22 mouse cellular contexts compared by ENCODE assay signal in the genomic region with DNA sequence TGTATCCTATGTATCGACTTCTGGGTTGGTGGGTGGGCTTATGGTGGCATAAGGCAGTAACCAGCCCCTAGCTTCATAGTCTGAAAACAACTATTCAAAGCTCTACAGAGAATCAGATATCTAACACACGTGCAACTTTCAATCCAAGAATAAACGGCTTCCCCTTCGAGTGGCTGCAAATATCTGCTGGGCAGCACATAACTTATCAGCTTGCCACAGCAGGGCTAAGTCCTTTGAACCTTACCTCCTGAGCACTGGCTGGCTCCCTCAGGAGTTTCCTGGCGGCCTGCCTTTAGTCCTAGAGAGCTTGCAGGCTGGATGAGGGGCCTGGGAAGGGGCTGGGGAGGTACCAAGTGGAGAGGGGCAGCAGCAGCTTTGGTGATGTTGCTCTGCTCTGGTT. TPM values are rescaled to one million over a fixed set of nuclear protein-coding genes. Genes with fewer than 3 reads are reported as not detected.
A peak's percentile ranks its signal among the peaks of the same experiment; 100 is the strongest.
DNase-seq lines count a peak whose midpoint lies in the region; ATAC-seq and TF ChIP-seq lines count a peak whose summit lies in the region.
"Had no signal": no experiment of that assay in that cellular context is flagged by ENCODE, and none has a peak within 500 bp of the region (broad histone marks: within the 10 kb centered on the region; RNA-seq: fewer than 3 reads in every experiment).

No protein-coding gene starts in this region.

- no peaks in the 10 kb centered on the region for H3K9me3 ChIP-seq in embryonic facial prominence, embryonic 13.5 days
- no peaks in the 10 kb centered on the region for H3K9me3 ChIP-seq in embryonic facial prominence, embryonic 10.5 days
- H3K9me3 ChIP-seq in hindbrain, embryonic 13.5 days: no peaks in the 10 kb centered on the region
- no peaks in the 10 kb centered on the region for H3K9me3 ChIP-seq in hindbrain, embryonic 12.5 days (replicated peaks)
- no peaks in the 10 kb centered on the region for H3K9me3 ChIP-seq in heart, postnatal 0 days (replicated peaks; ENCODE audit: control insufficient read depth, low read length)
- H3K9me3 ChIP-seq: forebrain, embryonic 12.5 days; G1E; hindbrain, embryonic 10.5 days; limb, embryonic 13.5 days; lung, embryonic 15.5 days had no signal

- no peak for DNase-seq in embryonic facial prominence, embryonic 10.5 days (ENCODE audit: low spot score)
- DNase-seq in heart, postnatal 0 days (ENCODE audit: low spot score): peak; percentile 23
- DNase-seq in adipocyte (ENCODE audit: low spot score): no peak
- no peak for DNase-seq in embryo, embryonic 10 days (ENCODE audit: low spot score)
- DNase-seq: adrenal gland, adult 8-10 months; cerebellum, adult 18-20 months; gastrocnemius, postnatal 10 days; kidney, postnatal 4 days; right cerebral cortex, adult 18-20 months; thymus, adult 2 months had no signal

- no peak overlapping the region for H3K4me3 ChIP-seq in embryonic facial prominence, embryonic 13.5 days
- H3K4me3 ChIP-seq in embryonic facial prominence, embryonic 10.5 days: no peak overlapping the region
- no peak overlapping the region for H3K4me3 ChIP-seq in hindbrain, embryonic 13.5 days
- no peak overlapping the region for H3K4me3 ChIP-seq in hindbrain, embryonic 12.5 days
- H3K4me3 ChIP-seq in heart, postnatal 0 days (ENCODE audit: low read depth, low read length): no peak overlapping the region
- H3K4me3 ChIP-seq: forebrain, embryonic 12.5 days; hindbrain, embryonic 10.5 days; limb, embryonic 13.5 days; lung, embryonic 15.5 days had no signal

- peaks cover 71% of the 10 kb centered on the region for H3K36me3 ChIP-seq in embryonic facial prominence, embryonic 13.5 days
- H3K36me3 ChIP-seq in embryonic facial prominence, embryonic 10.5 days (replicated peaks): peaks cover 98% of the 10 kb centered on the region
- H3K36me3 ChIP-seq in hindbrain, embryonic 13.5 days: peaks cover 49% of the 10 kb centered on the region
- H3K36me3 ChIP-seq in hindbrain, embryonic 12.5 days: peaks cover 47% of the 10 kb centered on the region
- peaks cover 56% of the 10 kb centered on the region for H3K36me3 ChIP-seq in heart, postnatal 0 days (replicated peaks; ENCODE audit: control insufficient read depth, insufficient read depth, low read length)

- H3K9ac ChIP-seq in embryonic facial prominence, embryonic 13.5 days: 0 out of 2 replicates have a peak overlapping the region, but pooled peaks have one; percentile 22
- 0 out of 2 replicates have a peak overlapping the region, but pooled peaks have one; percentile 13 for H3K9ac ChIP-seq in hindbrain, embryonic 13.5 days
- no peak overlapping the region for H3K9ac ChIP-seq in hindbrain, embryonic 12.5 days
- no peak overlapping the region for H3K9ac ChIP-seq in heart, postnatal 0 days (replicated peaks; ENCODE audit: low read depth, low read length)
- H3K9ac ChIP-seq: forebrain, embryonic 12.5 days; limb, embryonic 13.5 days; lung, embryonic 15.5 days had no signal

- no peak for TF ChIP-seq EP300 in heart, postnatal 0 days (IDR thresholded peaks at IDR 0.05; ENCODE audit: low read depth)

- H3K27ac ChIP-seq in embryonic facial prominence, embryonic 13.5 days: no peak overlapping the region
- H3K27ac ChIP-seq in embryonic facial prominence, embryonic 10.5 days (replicated peaks): no peak overlapping the region
- H3K27ac ChIP-seq in hindbrain, embryonic 13.5 days: no peak overlapping the region
- no peak overlapping the region for H3K27ac ChIP-seq in hindbrain, embryonic 12.5 days
- H3K27ac ChIP-seq in heart, postnatal 0 days (ENCODE audit: low read depth): peak overlapping the region; percentile 59; the same call in 1 of the 2 replicates
- H3K27ac ChIP-seq: forebrain, embryonic 12.5 days; hindbrain, embryonic 10.5 days; limb, embryonic 13.5 days; lung, embryonic 15.5 days had no signal

- no peaks in the 10 kb centered on the region for H3K27me3 ChIP-seq in embryonic facial prominence, embryonic 13.5 days
- no peaks in the 10 kb centered on the region for H3K27me3 ChIP-seq in embryonic facial prominence, embryonic 10.5 days (replicated peaks; ENCODE audit: low read depth, poor library complexity, severe bottlenecking)
- no peaks in the 10 kb centered on the region for H3K27me3 ChIP-seq in hindbrain, embryonic 13.5 days
- no peaks in the 10 kb centered on the region for H3K27me3 ChIP-seq in hindbrain, embryonic 12.5 days
- H3K27me3 ChIP-seq in heart, postnatal 0 days (ENCODE audit: control insufficient read depth, insufficient read depth, low read length): no peaks in the 10 kb centered on the region
- H3K27me3 ChIP-seq: forebrain, embryonic 12.5 days; limb, embryonic 13.5 days; lung, embryonic 15.5 days had no signal

- ATAC-seq in embryonic facial prominence, embryonic 13.5 days (ENCODE audit: insufficient number of reproducible peaks, insufficient read depth, low FRiP score, low TSS enrichment, low read depth): no peak
- no peak for ATAC-seq in hindbrain, embryonic 13.5 days (ENCODE audit: low FRiP score)
- no peak for ATAC-seq in hindbrain, embryonic 12.5 days (ENCODE audit: low FRiP score)
- ATAC-seq in heart, postnatal 0 days (ENCODE audit: insufficient read depth, low read depth): peak; percentile 45
- peak; percentile 63; the same call in 1 of the 2 replicates for ATAC-seq in megakaryocyte-erythroid progenitor cell, adult 5-6 weeks (replicated peaks; ENCODE audit: low FRiP score, low TSS enrichment, poor library complexity, severe bottlenecking)
- ATAC-seq: CD4-positive, CD25-positive, alpha-beta regulatory T cell, adult 4 months; inflammation-experienced regulatory T-cells, adult 6 months; midbrain, embryonic 16.5 days had no signal

- WGBS in embryonic facial prominence, embryonic 13.5 days: 87% methylated on average over 5 of the region's 5 CpGs
- WGBS in embryonic facial prominence, embryonic 10.5 days: 85% methylated on average over 5 of the region's 5 CpGs
- 92% methylated on average over 5 of the region's 5 CpGs for WGBS in hindbrain, embryonic 13.5 days
- WGBS in hindbrain, embryonic 12.5 days: 85% methylated on average over 5 of the region's 5 CpGs
- 36% methylated on average over 5 of the region's 5 CpGs for WGBS in heart, postnatal 0 days

- no peak for TF ChIP-seq CTCF in heart, postnatal 0 days (IDR thresholded peaks at IDR 0.05; ENCODE audit: low read depth)

- no peak overlapping the region for H3K4me2 ChIP-seq in embryonic facial prominence, embryonic 13.5 days
- H3K4me2 ChIP-seq in hindbrain, embryonic 13.5 days: no peak overlapping the region
- no peak overlapping the region for H3K4me2 ChIP-seq in hindbrain, embryonic 12.5 days (replicated peaks)
- H3K4me2 ChIP-seq in heart, postnatal 0 days (ENCODE audit: low read depth, low read length): no peak overlapping the region
- H3K4me2 ChIP-seq: forebrain, embryonic 12.5 days; limb, embryonic 13.5 days; lung, embryonic 15.5 days had no signal

- H3K4me1 ChIP-seq in embryonic facial prominence, embryonic 13.5 days: no peaks in the 10 kb centered on the region
- no peaks in the 10 kb centered on the region for H3K4me1 ChIP-seq in embryonic facial prominence, embryonic 10.5 days
- H3K4me1 ChIP-seq in hindbrain, embryonic 13.5 days (replicated peaks): no peaks in the 10 kb centered on the region
- H3K4me1 ChIP-seq in hindbrain, embryonic 12.5 days: no peaks in the 10 kb centered on the region
- H3K4me1 ChIP-seq in heart, postnatal 0 days (ENCODE audit: control insufficient read depth, insufficient read depth): peaks cover 10% of the 10 kb centered on the region; the same call in 1 of the 2 replicates
- H3K4me1 ChIP-seq: forebrain, embryonic 12.5 days; hindbrain, embryonic 10.5 days; limb, embryonic 13.5 days; lung, embryonic 15.5 days had no signal

RNA-seq across cellular contexts. Expression of gene Ttf2, which starts 8.5 kb away (rescaled TPM):
- polyA plus RNA-seq in embryonic facial prominence, embryonic 13.5 days (2015; fragmentation: Nextera tagmentation; extraction: Ambion mirVana): 15.5 and 15.9 TPM in 2 replicates
- polyA plus RNA-seq in embryonic facial prominence, embryonic 10.5 days (2016; fragmentation: Nextera tagmentation; extraction: Ambion mirVana): 28.1 and 31.4 TPM in 2 replicates
- 6.3 and 6.5 TPM in 2 replicates for polyA plus RNA-seq in hindbrain, embryonic 13.5 days (2015; fragmentation: Nextera tagmentation; extraction: Ambion mirVana)
- polyA plus RNA-seq in hindbrain, embryonic 12.5 days (2016; fragmentation: Nextera tagmentation; extraction: Ambion mirVana): 15.8 and 16.5 TPM in 2 replicates
- total RNA-seq in heart, postnatal 0 days (2014; rRNA removed; ENCODE audit: low replicate concordance): 11.0 and 13.5 TPM in 2 replicates
- polyA plus RNA-seq in heart, postnatal 0 days (2015; fragmentation: Nextera tagmentation; extraction: Ambion mirVana): 4.2 and 4.4 TPM in 2 replicates
- total RNA-seq in megakaryocyte-erythroid progenitor cell, adult 5-6 weeks (2014; fragmentation: Nextera tagmentation): 23.5 and 37.1 TPM in 2 replicates
- total RNA-seq in megakaryocyte-erythroid progenitor cell, adult 5-6 weeks (2017): 27.3 and 30.1 TPM in 2 replicates

RNA-seq across cellular contexts. Expression of gene Trim45, which starts 39.0 kb away (rescaled TPM):
- polyA plus RNA-seq in embryonic facial prominence, embryonic 13.5 days (2015; fragmentation: Nextera tagmentation; extraction: Ambion mirVana): 7.7 and 8.2 TPM in 2 replicates
- 5.7 and 6.3 TPM in 2 replicates for polyA plus RNA-seq in embryonic facial prominence, embryonic 10.5 days (2016; fragmentation: Nextera tagmentation; extraction: Ambion mirVana)
- 7.5 and 8.3 TPM in 2 replicates for polyA plus RNA-seq in hindbrain, embryonic 13.5 days (2015; fragmentation: Nextera tagmentation; extraction: Ambion mirVana)
- polyA plus RNA-seq in hindbrain, embryonic 12.5 days (2016; fragmentation: Nextera tagmentation; extraction: Ambion mirVana): 6.6 and 7.8 TPM in 2 replicates
- 6.8 and 8.2 TPM in 2 replicates for total RNA-seq in heart, postnatal 0 days (2014; rRNA removed; ENCODE audit: low replicate concordance)
- 2.3 and 2.4 TPM in 2 replicates for polyA plus RNA-seq in heart, postnatal 0 days (2015; fragmentation: Nextera tagmentation; extraction: Ambion mirVana)
- 1.0 and 1.1 TPM in 2 replicates for total RNA-seq in megakaryocyte-erythroid progenitor cell, adult 5-6 weeks (2014; fragmentation: Nextera tagmentation)
- 1.2 and 4.8 TPM in 2 replicates for total RNA-seq in megakaryocyte-erythroid progenitor cell, adult 5-6 weeks (2017)

Comparison
In these comparisons a context has a peak if more than half of its experiments do, and no peak if none do; other contexts are left out.
1. H3K9ac ChIP-seq: peak in embryonic facial prominence, embryonic 13.5 days (single experiment) and hindbrain, embryonic 13.5 days (single experiment); none in hindbrain, embryonic 12.5 days (single experiment) and heart, postnatal 0 days (single experiment).
2. ATAC-seq: peak in heart, postnatal 0 days (single experiment) and megakaryocyte-erythroid progenitor cell, adult 5-6 weeks (single experiment); none in embryonic facial prominence, embryonic 13.5 days (single experiment), hindbrain, embryonic 13.5 days (single experiment) and hindbrain, embryonic 12.5 days (single experiment).